Mouse (Mus musculus) spleen, postnatal 4 days (tissue): ENCODE measurements around the gene Gm21209.
"Not testable (repeated sequence)": the region's sequence is repeated elsewhere in the genome, so short reads cannot be mapped to it uniquely, and the experiment has no call there.

Experiments used
- DNase-seq, 2 experiments: peaks; one replicate each; pipeline ENCODE4 v3.0.0; 2022; ENCODE audit warnings: low spot score in 2 of 2

Gene Gm21209

DNA sequence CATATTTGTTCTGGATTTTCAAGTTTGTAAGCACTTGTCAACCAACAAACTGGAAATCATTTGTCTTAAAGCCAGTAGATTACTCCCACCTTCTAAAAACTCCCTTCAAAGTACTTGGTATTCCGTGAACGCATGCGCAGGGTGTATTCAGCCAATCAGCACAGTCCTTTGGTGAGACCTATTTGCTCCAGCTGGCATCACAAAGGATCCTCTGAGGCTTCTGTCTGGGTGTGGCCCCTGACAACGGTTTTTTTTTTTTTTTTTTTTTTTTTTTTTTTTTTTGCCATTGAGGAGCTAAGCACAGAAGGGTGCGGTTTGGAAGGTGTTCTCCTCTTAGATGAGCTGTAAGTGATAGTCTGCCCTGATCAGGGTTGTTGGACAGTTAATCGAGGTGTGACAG lies at the start of gene Gm21209:
Gene Gm21209 (plus strand): TSS at position 301 of the 400 bp plus-strand sequence.
- not testable (repeated sequence) for DNase-seq
